Mouse (Mus musculus): ENCODE data around the gene Cmtm4. TPM values are rescaled to one million over a fixed set of nuclear protein-coding genes. Genes with fewer than 3 reads are reported as not detected.
"Not testable (repeated sequence)": the region's sequence is repeated elsewhere in the genome, so short reads cannot be mapped to it uniquely, and the experiment has no call there.

Gene Cmtm4
- polyA plus RNA-seq, 1 experiment: 32.4 TPM

- Histone ChIP-seq H3K27ac (replicated peaks; ENCODE audit: low read depth, low read length) (no peak overlapping the region), H3K4me1 (ENCODE audit: control insufficient read depth, insufficient read depth, insufficient read length, low read length) (peaks cover 6% of the 10 kb centered on the region), H3K4me3 (ENCODE audit: insufficient read depth, low read depth, low read length) (no peak overlapping the region)
Measured at GRCm38 (mm10) chr8:104344622-104345021, 51.0 kb downstream of the Cmtm4 start.

GRCm38 (mm10) chr8:104343957-104344356 lies 51.6 kb downstream of the Cmtm4 start:
- peaks cover 3% of the 10 kb centered on the region; the same call in 1 of the 2 replicates for H3K4me1 ChIP-seq (ENCODE audit: control insufficient read depth, insufficient read depth, insufficient read length, low read length)
- H3K4me3 ChIP-seq (ENCODE audit: insufficient read depth, low read depth, low read length): no peak overlapping the region
- H3K27ac ChIP-seq (replicated peaks; ENCODE audit: low read depth, low read length): no peak overlapping the region

- H3K4me1 ChIP-seq (ENCODE audit: control insufficient read depth, insufficient read depth, insufficient read length, low read length): no peaks in the 10 kb centered on the region
- no peak overlapping the region for H3K4me3 ChIP-seq (ENCODE audit: insufficient read depth, low read depth, low read length)
- peak overlapping the region; percentile 49 for H3K27ac ChIP-seq (replicated peaks; ENCODE audit: low read depth, low read length)
Measured at GRCm38 (mm10) chr8:104342426-104342825, 53.2 kb downstream of the Cmtm4 start.

- H3K4me1 ChIP-seq (ENCODE audit: control insufficient read depth, insufficient read depth, insufficient read length, low read length): no peaks in the 10 kb centered on the region
- H3K4me3 ChIP-seq (ENCODE audit: insufficient read depth, low read depth, low read length): peak overlapping the region; percentile 63
- H3K27ac ChIP-seq (replicated peaks; ENCODE audit: low read depth, low read length): peak overlapping the region; percentile 68
Measured at GRCm38 (mm10) chr8:104341678-104342077, 53.9 kb downstream of the Cmtm4 start.

GRCm38 (mm10) chr8:104341106-104341561 lies 54.5 kb downstream of the Cmtm4 start:
- peak overlapping the region; percentile 95 for H3K27ac ChIP-seq (replicated peaks; ENCODE audit: low read depth, low read length)
- H3K4me1 ChIP-seq (ENCODE audit: control insufficient read depth, insufficient read depth, insufficient read length, low read length): no peaks in the 10 kb centered on the region
- H3K4me3 ChIP-seq (ENCODE audit: insufficient read depth, low read depth, low read length): peak overlapping the region; percentile 63

GRCm38 (mm10) chr8:104340233-104341105 lies 55.1 kb downstream of the Cmtm4 start:
- H3K4me1 ChIP-seq (ENCODE audit: control insufficient read depth, insufficient read depth, insufficient read length, low read length): no peaks in the 10 kb centered on the region
- H3K4me3 ChIP-seq (ENCODE audit: insufficient read depth, low read depth, low read length): peak overlapping the region; percentile 63
- peak overlapping the region; percentile 95 for H3K27ac ChIP-seq (replicated peaks; ENCODE audit: low read depth, low read length)

- Histone ChIP-seq H3K4me3 (ENCODE audit: insufficient read depth, low read depth, low read length) (peak overlapping the region; percentile 63), H3K4me1 (ENCODE audit: control insufficient read depth, insufficient read depth, insufficient read length, low read length) (no peaks in the 10 kb centered on the region), H3K27ac (replicated peaks; ENCODE audit: low read depth, low read length) (peak overlapping the region; percentile 95)
Measured at GRCm38 (mm10) chr8:104339983-104340232, 55.7 kb downstream of the Cmtm4 start.

- peak within 1 kb of the TSS; percentile 95 for H3K27ac ChIP-seq (replicated peaks; ENCODE audit: low read depth, low read length)
- peak within 1 kb of the TSS; percentile 63 for H3K4me3 ChIP-seq (ENCODE audit: insufficient read depth, low read depth, low read length)
- H3K4me1 ChIP-seq (ENCODE audit: control insufficient read depth, insufficient read depth, insufficient read length, low read length): no peaks in the 10 kb centered on the region
Measured at GRCm38 (mm10) chr8:104339229-104339982, 56.2 kb downstream of the Cmtm4 start, which contains the start of gene Cmtm3. Gene Cmtm3 (plus strand): TSS chr8:104339410.

GRCm38 (mm10) chr8:104337890-104338289 lies 57.7 kb downstream of the Cmtm4 start:
- Histone ChIP-seq H3K4me1 (ENCODE audit: control insufficient read depth, insufficient read depth, insufficient read length, low read length) (peaks cover 6% of the 10 kb centered on the region; the same call in 1 of the 2 replicates), H3K4me3 (ENCODE audit: insufficient read depth, low read depth, low read length) (no peak overlapping the region), H3K27ac (replicated peaks; ENCODE audit: low read depth, low read length) (no peak overlapping the region)

- Histone ChIP-seq H3K4me3 (ENCODE audit: insufficient read depth, low read depth, low read length) (no peak overlapping the region), H3K27ac (replicated peaks; ENCODE audit: low read depth, low read length) (no peak overlapping the region), H3K4me1 (ENCODE audit: control insufficient read depth, insufficient read depth, insufficient read length, low read length) (peaks cover 6% of the 10 kb centered on the region; the same call in 1 of the 2 replicates)
Measured at GRCm38 (mm10) chr8:104336806-104337205, 58.8 kb downstream of the Cmtm4 start.

GRCm38 (mm10) chr8:104334196-104334595 lies 61.4 kb downstream of the Cmtm4 start:
- Histone ChIP-seq H3K27ac (replicated peaks; ENCODE audit: low read depth, low read length) (peak overlapping the region; percentile 90), H3K4me3 (ENCODE audit: insufficient read depth, low read depth, low read length) (no peak overlapping the region), H3K4me1 (ENCODE audit: control insufficient read depth, insufficient read depth, insufficient read length, low read length) (peaks cover 6% of the 10 kb centered on the region; the same call in 1 of the 2 replicates)

GRCm38 (mm10) chr8:104333786-104334185 lies 61.8 kb downstream of the Cmtm4 start:
- Histone ChIP-seq H3K4me1 (ENCODE audit: control insufficient read depth, insufficient read depth, insufficient read length, low read length) (peaks cover 6% of the 10 kb centered on the region; the same call in 1 of the 2 replicates), H3K4me3 (ENCODE audit: insufficient read depth, low read depth, low read length) (no peak overlapping the region), H3K27ac (replicated peaks; ENCODE audit: low read depth, low read length) (peak overlapping the region; percentile 90)

- H3K4me1 ChIP-seq (ENCODE audit: control insufficient read depth, insufficient read depth, insufficient read length, low read length): peaks cover 6% of the 10 kb centered on the region; the same call in 1 of the 2 replicates
- no peak overlapping the region for H3K4me3 ChIP-seq (ENCODE audit: insufficient read depth, low read depth, low read length)
- H3K27ac ChIP-seq (replicated peaks; ENCODE audit: low read depth, low read length): peak overlapping the region; percentile 90
Measured at GRCm38 (mm10) chr8:104332665-104333631, 62.7 kb downstream of the Cmtm4 start.

GRCm38 (mm10) chr8:104321930-104322329 lies 73.7 kb downstream of the Cmtm4 start, which contains the start of gene Cmtm2b:
Gene Cmtm2b (plus strand): TSS chr8:104322230.
- not testable (repeated sequence) for H3K4me3 ChIP-seq (ENCODE audit: insufficient read depth, low read depth, low read length); H3K27ac ChIP-seq (replicated peaks; ENCODE audit: low read depth, low read length); H3K4me1 ChIP-seq (ENCODE audit: control insufficient read depth, insufficient read depth, insufficient read length, low read length)
